Mouse (Mus musculus): ENCODE measurements around the gene 2610044O15Rik8. TPM values are rescaled to one million over a fixed set of nuclear protein-coding genes. Genes with fewer than 3 reads are reported as not detected.

The 2610044O15Rik8 gene
- polyA plus RNA-seq (2017; shearing (Covaris generic)): 29.6 TPM

GRCm38 (mm10) chr8:129234027-129234733 is at the start of gene 2610044O15Rik8:
2610044O15Rik8 (minus strand) TSS chr8:129234406.

Other genes starting within 250 kb of the 2610044O15Rik8 start
- gene Ccdc7a, start 168.9 kb downstream of the 2610044O15Rik8 start, polyA plus RNA-seq (2017; shearing (Covaris generic)): 0.33 TPM
- gene Ccdc7b, start 167.3 kb downstream of the 2610044O15Rik8 start, polyA plus RNA-seq (2017; shearing (Covaris generic)): not detected
- gene Gm10999, start 102.7 kb downstream of the 2610044O15Rik8 start, polyA plus RNA-seq (2017; shearing (Covaris generic)): not detected